Mouse (Mus musculus): ENCODE data around the gene Rsph4a. TPM values are rescaled to one million over a fixed set of nuclear protein-coding genes. Genes with fewer than 3 reads are reported as not detected.

Gene Rsph4a
- 0.80 TPM in 2 replicates for polyA plus RNA-seq (2021; fragmentation: Nextera tagmentation)
- long read RNA-seq, experiment 1, transcript Rsph4a-201 (6 exons, 3,650 nt), result major isoform, 5 of 7 reads
- long read RNA-seq, experiment 1, partial matches to known transcripts, result 2 of 7 reads
- long read RNA-seq, experiment 1, other reads (novel, unspliced or antisense), result 0 of 7 reads
- long read RNA-seq, experiment 2, partial matches to known transcripts, result 0 of 1 reads
- long read RNA-seq, experiment 2, other reads (novel, unspliced or antisense), result 1 of 1 reads

GRCm38 (mm10) chr10:33904530-33905481 is at the start of gene Rsph4a:
Gene Rsph4a, plus strand, starts transcription at chr10:33905111.

GRCm38 (mm10) chr10:33857421-33857820 is 47.5 kb upstream of the Rsph4a start, which contains the start of gene Sult3a1:
Gene Sult3a1, plus strand, starts transcription at chr10:33857721.

GRCm38 (mm10) chr10:33950803-33951583 is 46.1 kb downstream of the Rsph4a start, which contains the start of gene Zup1:
Gene Zup1, minus strand, starts transcription at chr10:33951269.

Other genes starting within 250 kb of the Rsph4a start
- not detected in 2 replicates for gene Sult3a2, start 118.4 kb upstream of the Rsph4a start, polyA plus RNA-seq (2021; fragmentation: Nextera tagmentation)
- not detected in 2 replicates for gene Sult3a1, start 47.4 kb upstream of the Rsph4a start, polyA plus RNA-seq (2021; fragmentation: Nextera tagmentation)
- 5.2 and 5.5 TPM in 2 replicates for gene Zup1, start 46.2 kb downstream of the Rsph4a start, polyA plus RNA-seq (2021; fragmentation: Nextera tagmentation)
- 152 and 153 TPM in 2 replicates for gene Rwdd1, start 114.5 kb downstream of the Rsph4a start, polyA plus RNA-seq (2021; fragmentation: Nextera tagmentation)
- gene Trappc3l, start 132.5 kb downstream of the Rsph4a start, polyA plus RNA-seq (2021; fragmentation: Nextera tagmentation), result 0.21 and 0.24 TPM in 2 replicates
- gene Calhm4, start 139.2 kb downstream of the Rsph4a start, polyA plus RNA-seq (2021; fragmentation: Nextera tagmentation), result not detected in 2 replicates
- gene Calhm5, start 191.4 kb downstream of the Rsph4a start, polyA plus RNA-seq (2021; fragmentation: Nextera tagmentation), result 3.3 and 3.4 TPM in 2 replicates
- gene Calhm6, start 222.9 kb downstream of the Rsph4a start, polyA plus RNA-seq (2021; fragmentation: Nextera tagmentation), result 1.2 and 1.3 TPM in 2 replicates

All from left cerebral cortex, adult 6 months (tissue).